Mouse (Mus musculus): ENCODE measurements at regions not wholly inside any gene's neighbourhood (a gene's known extent, or its start where the extent isn't known, plus 50 kb on each side); places are given as distances from the start of the nearest gene placed in this dataset.

GRCm38 (mm10) chr3:144104366-144104765 is 100.7 kb downstream of the Lmo4 start:
- TF ChIP-seq CTCF (IDR thresholded peaks at IDR 0.05; ENCODE audit: insufficient read depth, low read length) (no peak), POLR2A (IDR thresholded peaks at IDR 0.05; ENCODE audit: borderline replicate concordance, extremely low read depth, low read depth, low read length) (no peak)
